Mouse (Mus musculus) erythroblast, embryonic 14.5 days (primary cell): ENCODE measurements around the gene S1pr5.

Source experiments
- GATA1 ChIP-seq: IDR thresholded peaks from 2 replicates; pipeline ENCODE4 v1.6.1; 2012; ENCODE audit warnings: low read length, inconsistent platforms, mixed read lengths
- TAL1 ChIP-seq: IDR thresholded peaks from 3 replicates; pipeline ENCODE4 v1.6.1; 2012; ENCODE audit warnings: low read length, inconsistent platforms, mixed read lengths

DNA sequence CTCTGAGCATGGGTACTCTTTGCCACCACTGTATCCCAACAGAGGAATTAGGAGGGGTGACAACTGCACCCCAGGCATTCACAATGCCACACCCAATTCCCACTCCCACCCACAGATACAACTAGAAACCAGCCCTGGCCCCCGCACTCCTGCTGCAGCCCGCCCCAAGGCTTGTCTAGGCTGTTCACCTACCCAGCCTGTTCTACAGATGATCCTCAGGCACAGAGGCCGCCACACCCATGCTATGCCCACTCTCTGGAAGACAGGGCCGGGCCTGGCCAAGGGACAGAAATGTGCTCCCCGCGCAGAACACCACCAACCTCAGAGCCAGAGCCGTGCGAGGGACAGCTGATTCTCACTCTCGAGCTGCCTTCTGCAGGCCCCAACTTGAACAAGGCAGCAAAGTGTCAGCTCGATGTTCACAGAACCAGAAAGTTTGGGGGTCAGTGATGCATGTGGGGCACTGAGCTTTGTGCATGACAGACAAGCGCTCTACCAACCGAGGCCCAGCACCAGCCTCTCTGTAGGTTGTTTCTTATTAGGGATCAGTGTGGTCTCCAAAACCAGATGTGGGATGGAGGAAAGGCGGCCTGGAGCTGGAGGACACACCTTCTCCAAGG lies 3.0 kb upstream of the S1pr5 start:
- TF ChIP-seq GATA1 (no peak), TAL1 (no peak)
